Mouse (Mus musculus) urinary bladder, postnatal 10 days (tissue): ENCODE measurements around the gene Kctd4.

Experiments
- DNase-seq: peaks from one replicate; pipeline ENCODE4 v3.0.0; 2022; ENCODE audit warnings: low spot score

Gene Kctd4

GRCm38 (mm10) chr14:75990936-75991335 is 36.1 kb downstream of the Kctd4 start:
- no peak for DNase-seq

DNA sequence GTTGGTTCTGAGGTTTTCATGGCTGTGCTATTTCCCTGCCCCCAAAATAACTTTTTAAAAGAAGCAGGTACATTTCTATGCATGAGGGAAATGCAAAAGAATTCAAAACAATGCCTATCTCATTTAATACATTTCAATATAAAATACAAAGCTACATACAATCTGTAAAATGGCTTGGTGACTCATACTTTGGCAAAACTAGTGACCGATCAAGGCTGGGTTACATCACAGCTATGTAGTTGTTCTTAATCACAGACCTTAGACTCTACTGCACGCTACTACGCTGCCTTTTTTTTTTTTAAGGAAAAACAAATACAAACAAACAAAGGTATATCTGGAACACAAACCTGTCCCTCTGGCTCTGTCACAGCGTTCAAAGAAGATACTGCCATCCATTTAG is 37.6 kb downstream of the Kctd4 start:
- no peak for DNase-seq

DNA sequence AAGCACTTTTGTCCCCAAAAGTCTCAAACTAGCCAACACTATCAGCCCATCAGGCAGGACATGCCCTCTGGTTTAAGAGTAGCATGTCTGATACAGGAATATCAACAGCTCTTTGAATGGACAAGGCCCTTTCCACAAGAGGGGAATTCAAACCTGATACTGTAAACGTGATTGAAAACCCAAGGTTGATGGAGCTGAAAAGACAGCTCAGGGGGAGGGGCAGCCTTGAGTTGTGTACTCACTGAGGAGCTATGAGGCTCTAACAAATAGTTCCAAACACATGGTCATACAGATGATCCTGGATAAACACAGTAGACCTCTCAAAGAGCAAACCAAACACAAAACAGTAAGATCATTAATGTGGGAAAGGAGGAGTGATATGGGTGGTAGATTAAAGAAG is 43.3 kb downstream of the Kctd4 start:
- no peak for DNase-seq

DNA sequence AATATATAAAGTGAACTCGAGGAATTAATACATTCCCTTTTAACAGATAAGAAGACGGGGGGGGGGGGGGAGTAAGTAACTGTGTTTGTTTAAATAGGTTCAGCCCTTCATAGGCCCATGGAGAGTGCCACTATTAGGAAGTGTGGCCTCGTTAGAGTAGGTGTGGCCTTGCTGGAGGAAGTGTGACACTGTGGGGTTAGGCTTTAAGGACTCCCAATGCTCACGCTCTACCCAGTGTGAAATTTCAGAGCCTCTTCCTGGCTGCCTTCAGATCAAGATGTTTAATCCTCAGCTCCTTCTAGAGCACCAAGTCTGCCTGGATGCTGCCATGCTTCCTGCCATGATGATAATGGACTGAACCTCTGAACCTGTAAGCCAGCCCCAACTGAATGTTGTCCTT is 47.0 kb downstream of the Kctd4 start:
- no peak for DNase-seq

DNA sequence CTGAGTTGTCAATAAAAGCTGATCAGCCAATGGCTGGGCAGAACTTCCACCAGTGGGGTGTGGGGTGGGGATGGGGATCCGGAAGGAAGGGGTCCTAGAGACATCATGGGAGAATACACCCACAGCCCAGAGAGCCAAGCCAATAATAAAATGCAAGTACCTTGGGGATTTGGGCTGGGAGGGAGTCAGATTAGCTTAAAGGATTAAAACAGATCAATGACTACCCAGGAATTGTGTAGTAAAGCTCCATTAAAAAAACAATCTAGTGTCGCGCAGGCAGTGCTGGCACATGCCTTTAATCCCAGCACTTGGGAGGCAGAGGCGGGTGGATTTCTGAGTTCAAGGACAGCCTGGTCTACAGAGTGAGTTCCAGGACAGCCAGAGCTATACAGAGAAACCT is 50.2 kb downstream of the Kctd4 start:
- no peak for DNase-seq

DNA sequence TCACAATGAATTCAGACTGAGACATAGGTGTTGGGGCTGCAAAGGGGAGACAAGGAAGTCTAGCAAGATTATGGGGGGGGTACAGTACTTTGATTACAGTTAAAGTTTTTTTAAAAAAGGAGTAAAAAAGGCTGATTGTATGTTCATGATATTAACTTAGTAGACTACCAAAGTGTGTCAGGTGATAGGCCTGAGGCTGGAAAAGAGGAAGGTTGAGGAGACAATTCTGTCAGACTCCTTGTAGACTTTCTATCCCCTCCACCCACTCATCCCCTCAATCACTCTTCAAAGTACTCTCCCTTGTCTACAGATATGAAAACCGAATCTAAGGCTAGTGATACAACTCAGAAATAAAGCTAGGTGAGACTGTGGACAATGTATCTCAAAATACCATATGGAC is 53.4 kb downstream of the Kctd4 start:
- no peak for DNase-seq

- no peak for DNase-seq
Measured at GRCm38 (mm10) chr14:76009185-76009584, 54.4 kb downstream of the Kctd4 start.

DNA sequence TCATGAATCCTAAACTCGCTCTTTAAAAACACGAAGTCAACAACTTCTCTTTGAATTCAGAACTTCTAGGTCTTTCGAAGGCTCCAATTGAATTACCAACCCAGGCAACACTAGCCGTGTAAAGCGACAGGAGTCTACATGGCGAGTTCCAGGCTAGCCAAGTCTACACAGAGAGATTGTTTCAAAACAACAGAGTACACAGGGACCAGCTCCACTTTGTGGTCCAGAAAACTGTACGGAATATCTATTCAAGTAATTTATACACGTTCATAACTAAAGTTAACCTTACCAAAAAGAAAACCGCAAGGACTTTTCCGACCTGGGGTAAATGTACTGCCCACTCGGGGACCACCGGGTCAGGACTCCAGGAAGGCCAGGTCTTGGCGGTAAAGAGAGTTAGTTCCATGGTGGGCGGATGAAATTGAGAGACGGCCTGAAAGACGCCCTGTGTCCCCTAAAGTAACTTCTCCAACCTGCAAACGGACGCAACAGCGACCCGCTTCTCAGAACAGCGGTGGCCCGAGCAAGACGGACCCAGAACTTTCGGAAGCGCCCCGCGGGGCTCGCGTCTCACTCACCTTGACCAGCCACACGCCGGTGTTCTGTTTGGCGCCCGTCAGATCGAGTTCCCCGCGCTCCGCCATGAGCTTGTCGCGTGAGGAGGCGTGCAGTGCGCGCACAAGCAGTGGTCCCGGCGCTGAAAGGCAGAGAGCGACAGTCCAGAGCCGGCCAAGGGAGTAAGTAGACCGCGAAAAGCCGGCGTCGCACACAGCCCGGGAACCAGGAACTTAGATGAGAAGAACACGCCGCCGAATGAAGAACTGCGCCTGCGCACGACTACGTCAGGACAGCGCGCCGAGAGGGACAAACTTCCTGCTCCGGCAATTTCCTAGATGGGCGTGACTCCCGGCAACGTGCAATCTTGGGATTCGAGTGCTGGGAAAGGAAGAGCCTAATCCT is 55.6 kb downstream of the Kctd4 start, which contains the start of gene Gtf2f2:
Gene Gtf2f2, minus strand, starts transcription at position 764 of the 960 bp plus-strand sequence.
- DNase-seq = peak; percentile 87

DNA sequence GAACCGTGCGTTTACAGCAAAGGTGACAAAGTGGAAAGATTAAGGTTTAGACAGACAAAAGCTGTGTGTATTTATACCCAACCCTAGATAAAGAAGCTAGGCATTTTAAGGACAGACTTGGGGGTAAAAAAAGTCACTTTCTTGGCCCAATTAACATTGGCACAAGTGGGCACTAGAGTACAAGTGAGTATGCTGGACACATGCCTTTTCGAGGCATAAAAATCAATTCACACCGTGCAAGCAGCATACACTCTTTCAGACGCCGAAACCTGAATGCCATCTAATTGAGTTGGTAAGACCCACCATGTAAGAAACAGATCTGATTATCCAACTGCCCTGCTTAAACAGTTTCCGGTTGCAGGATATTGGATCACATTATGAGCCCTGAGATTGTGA is 56.3 kb downstream of the Kctd4 start:
- DNase-seq = no peak

DNA sequence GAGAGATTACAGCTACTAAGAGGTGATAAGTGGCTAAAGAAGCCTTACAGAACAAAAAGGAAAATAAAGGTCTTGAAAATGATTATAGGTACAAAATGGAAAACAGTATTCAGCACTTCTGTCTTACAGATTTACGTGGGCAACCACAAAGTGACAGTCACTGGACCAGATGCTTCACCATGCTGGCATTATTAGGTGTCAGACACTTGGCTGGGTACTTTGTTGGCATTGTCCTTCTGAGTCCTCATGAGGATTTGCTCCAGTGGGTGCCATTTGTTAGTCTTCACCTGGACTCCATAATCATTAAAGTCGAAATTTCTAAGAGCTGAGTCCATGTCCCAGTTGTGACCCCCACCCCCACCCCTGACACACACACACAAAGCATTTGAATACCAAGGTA is 59.5 kb downstream of the Kctd4 start:
- DNase-seq = no peak
